ENCODE assay signal across 19 mouse cellular contexts in the genomic region with DNA sequence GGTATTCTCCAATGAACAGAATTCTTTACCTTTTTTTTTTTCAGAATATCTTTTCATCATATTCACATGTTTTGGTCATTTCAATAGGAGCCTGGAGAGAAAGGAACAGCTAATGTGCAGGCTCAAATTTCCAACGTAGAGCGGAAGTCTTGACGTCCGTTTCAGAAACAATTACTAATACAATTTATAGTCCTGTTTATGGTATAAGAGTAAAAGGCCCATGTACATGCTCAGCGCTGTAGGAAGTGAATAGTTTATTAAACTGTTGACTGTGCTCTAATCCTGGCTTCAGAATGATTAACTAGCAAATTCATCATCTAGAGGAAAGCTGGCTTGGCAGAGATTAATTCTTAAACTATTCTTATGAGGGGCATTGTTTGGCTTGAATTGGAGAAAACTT.
"Had no signal": no experiment of that assay in that cellular context is flagged by ENCODE, and none has a peak within 500 bp of the region (broad histone marks: within the 10 kb centered on the region; RNA-seq: fewer than 3 reads in every experiment).

No protein-coding gene starts in this region.

- H3K9ac ChIP-seq: lung, embryonic 15.5 days; midbrain, embryonic 12.5 days; neural tube, embryonic 13.5 days; neural tube, embryonic 15.5 days had no signal

- H3K27me3 ChIP-seq: lung, embryonic 15.5 days; midbrain, embryonic 12.5 days; neural tube, embryonic 13.5 days; neural tube, embryonic 15.5 days had no signal

- H3K36me3 ChIP-seq: lung, embryonic 15.5 days; midbrain, embryonic 10.5 days; midbrain, embryonic 12.5 days; neural tube, embryonic 13.5 days; neural tube, embryonic 15.5 days had no signal

- ATAC-seq: lung, postnatal 0 days; midbrain, embryonic 16.5 days had no signal

- H3K4me1 ChIP-seq: lung, embryonic 15.5 days; neural tube, embryonic 15.5 days had no signal

- DNase-seq: lung, adult 18-20 months; lung, postnatal 4 days; midbrain, embryonic 14.5 days; retina, postnatal 1 day; right cerebral cortex, adult 18-20 months; right cerebral cortex, postnatal 25 days; right cerebral cortex, postnatal 4 days; spleen, adult 18-20 months; thymus, adult 18-20 months; thymus, postnatal 14 days; thymus, postnatal 36 days had no signal

- H3K9me3 ChIP-seq: lung, embryonic 15.5 days; midbrain, embryonic 10.5 days; midbrain, embryonic 12.5 days; neural tube, embryonic 13.5 days; neural tube, embryonic 15.5 days had no signal

- H3K4me2 ChIP-seq: lung, embryonic 15.5 days; midbrain, embryonic 12.5 days; neural tube, embryonic 13.5 days; neural tube, embryonic 15.5 days had no signal

- H3K4me3 ChIP-seq: lung, embryonic 15.5 days; midbrain, embryonic 10.5 days; midbrain, embryonic 12.5 days; myocyte; neural tube, embryonic 13.5 days; neural tube, embryonic 15.5 days had no signal

- H3K27ac ChIP-seq: lung, embryonic 15.5 days; midbrain, embryonic 10.5 days; midbrain, embryonic 12.5 days; neural tube, embryonic 13.5 days; neural tube, embryonic 15.5 days had no signal
